Mouse (Mus musculus): ENCODE results near the gene Acss2. TPM values are rescaled to one million over a fixed set of nuclear protein-coding genes. Genes with fewer than 3 reads are reported as not detected.
"Not testable (repeated sequence)": the region's sequence is repeated elsewhere in the genome, so short reads cannot be mapped to it uniquely, and the experiment has no call there.

The Acss2 gene
- polyA plus RNA-seq, 1 experiment from 2014 or later, result 30.6 TPM

GRCm38 (mm10) chr2:155536292-155536691, 18.5 kb downstream of the Acss2 start:
- ATAC-seq (ENCODE audit: low read depth), result no peak
- Histone ChIP-seq H3K4me2 (ENCODE audit: low read depth, low read length) (no peak overlapping the region), H3K36me3 (ENCODE audit: control insufficient read depth, insufficient read depth, low read length) (no peaks in the 10 kb centered on the region), H3K9me3 (ENCODE audit: control insufficient read depth, low read length) (no peaks in the 10 kb centered on the region), H3K9ac (replicated peaks; ENCODE audit: low read depth, low read length) (no peak overlapping the region), H3K4me1 (ENCODE audit: control insufficient read depth, insufficient read depth, low read length) (no peaks in the 10 kb centered on the region), H3K4me3 (ENCODE audit: low read depth, low read length) (no peak overlapping the region), H3K27ac (ENCODE audit: low read depth, low read length) (no peak overlapping the region), H3K27me3 (ENCODE audit: control insufficient read depth, insufficient read depth, low read length) (no peaks in the 10 kb centered on the region)

DNA sequence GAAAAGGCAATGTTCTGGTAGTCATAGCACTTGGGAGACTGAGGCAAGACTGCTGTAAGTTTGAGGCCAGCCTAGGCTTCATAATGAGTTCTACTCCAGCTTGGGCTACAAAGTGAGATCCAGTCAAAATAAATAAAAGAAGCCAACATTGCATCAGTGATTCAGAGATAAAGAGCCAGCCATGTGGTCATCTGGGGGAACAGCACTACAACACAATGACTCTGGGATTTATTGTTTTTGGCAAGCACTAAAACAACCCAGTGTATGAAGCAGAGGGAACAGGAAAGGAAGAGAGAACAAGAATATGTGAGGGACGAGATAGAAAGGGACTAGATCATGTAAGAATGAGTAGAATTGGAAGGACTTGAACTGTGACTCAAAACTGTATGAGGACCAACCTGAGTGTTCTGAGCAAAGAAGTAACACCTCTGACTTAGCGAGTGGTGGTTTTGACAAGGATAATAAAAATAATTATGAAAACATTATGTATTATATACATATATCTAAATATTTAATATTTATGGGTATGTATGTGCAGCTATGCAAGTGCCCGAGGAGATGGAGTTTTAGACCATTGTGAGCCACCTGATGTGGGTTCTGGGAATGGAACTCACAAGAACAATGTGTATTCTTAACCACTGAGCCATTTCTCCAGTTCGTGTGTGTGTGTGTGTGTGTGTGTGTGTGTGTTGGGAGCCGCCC, 20.2 kb downstream of the Acss2 start:
- H3K4me3 ChIP-seq (ENCODE audit: low read depth, low read length), result no peak overlapping the region
- H3K27ac ChIP-seq (ENCODE audit: low read depth, low read length), result no peak overlapping the region
- H3K9me3 ChIP-seq (ENCODE audit: control insufficient read depth, low read length), result no peaks in the 10 kb centered on the region
- H3K27me3 ChIP-seq (ENCODE audit: control insufficient read depth, insufficient read depth, low read length), result no peaks in the 10 kb centered on the region
- whole genome bisulfite sequencing, result 73% methylated on average over 5 of the region's 5 CpGs
- no peak for ATAC-seq (ENCODE audit: low read depth)
- H3K36me3 ChIP-seq (ENCODE audit: control insufficient read depth, insufficient read depth, low read length), result no peaks in the 10 kb centered on the region
- no peak overlapping the region for H3K9ac ChIP-seq (replicated peaks; ENCODE audit: low read depth, low read length)
- no peaks in the 10 kb centered on the region for H3K4me1 ChIP-seq (ENCODE audit: control insufficient read depth, insufficient read depth, low read length)
- no peak overlapping the region for H3K4me2 ChIP-seq (ENCODE audit: low read depth, low read length)

GRCm38 (mm10) chr2:155538463-155539057, 20.8 kb downstream of the Acss2 start:
- not testable (repeated sequence) for H3K9ac ChIP-seq (replicated peaks; ENCODE audit: low read depth, low read length); H3K4me2 ChIP-seq (ENCODE audit: low read depth, low read length); H3K27ac ChIP-seq (ENCODE audit: low read depth, low read length); H3K4me3 ChIP-seq (ENCODE audit: low read depth, low read length); H3K36me3 ChIP-seq (ENCODE audit: control insufficient read depth, insufficient read depth, low read length); H3K27me3 ChIP-seq (ENCODE audit: control insufficient read depth, insufficient read depth, low read length); ATAC-seq (ENCODE audit: low read depth); H3K4me1 ChIP-seq (ENCODE audit: control insufficient read depth, insufficient read depth, low read length); H3K9me3 ChIP-seq (ENCODE audit: control insufficient read depth, low read length)
- 81% methylated on average over 13 of the region's 19 CpGs for WGBS

GRCm38 (mm10) chr2:155539696-155540095, 21.9 kb downstream of the Acss2 start:
- Histone ChIP-seq H3K27ac (ENCODE audit: low read depth, low read length) (no peak overlapping the region), H3K4me2 (ENCODE audit: low read depth, low read length) (no peak overlapping the region), H3K4me1 (ENCODE audit: control insufficient read depth, insufficient read depth, low read length) (no peaks in the 10 kb centered on the region), H3K4me3 (ENCODE audit: low read depth, low read length) (no peak overlapping the region), H3K36me3 (ENCODE audit: control insufficient read depth, insufficient read depth, low read length) (no peaks in the 10 kb centered on the region), H3K9me3 (ENCODE audit: control insufficient read depth, low read length) (no peaks in the 10 kb centered on the region), H3K27me3 (ENCODE audit: control insufficient read depth, insufficient read depth, low read length) (no peaks in the 10 kb centered on the region), H3K9ac (replicated peaks; ENCODE audit: low read depth, low read length) (no peak overlapping the region)
- no peak for ATAC-seq (ENCODE audit: low read depth)

DNA sequence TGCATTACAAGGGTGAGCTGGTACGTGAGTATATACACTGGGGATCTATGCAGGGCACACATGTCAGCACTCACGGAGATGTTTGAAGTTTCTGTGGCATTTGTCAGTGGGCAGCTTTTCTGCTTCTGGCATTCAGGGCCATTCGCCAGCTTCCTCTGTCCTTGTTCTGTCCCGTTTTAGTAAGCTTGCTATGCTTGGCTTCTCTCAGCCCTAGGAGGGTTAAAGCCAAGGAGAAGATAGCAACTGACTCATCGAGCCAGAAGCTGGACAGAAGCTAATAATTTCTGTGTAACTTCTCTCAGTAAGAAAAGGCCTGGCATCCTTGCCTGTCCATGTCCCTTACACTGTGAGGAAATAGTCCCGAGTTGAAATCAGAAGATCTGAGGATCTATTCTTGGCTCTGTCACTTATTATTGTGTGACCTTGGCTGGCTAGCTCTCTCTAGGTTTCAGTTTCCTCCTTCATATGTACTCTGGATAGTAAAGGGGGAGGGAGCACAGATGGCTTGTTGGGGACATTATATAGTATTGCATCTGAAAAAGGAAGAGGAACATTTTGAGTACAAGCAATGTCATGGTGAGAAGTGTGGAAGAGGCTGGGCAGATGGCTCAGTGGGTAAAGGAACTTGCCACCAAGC, 23.2 kb downstream of the Acss2 start:
- Histone ChIP-seq H3K4me3 (ENCODE audit: low read depth, low read length) (no peak overlapping the region), H3K9ac (replicated peaks; ENCODE audit: low read depth, low read length) (no peak overlapping the region), H3K9me3 (ENCODE audit: control insufficient read depth, low read length) (no peaks in the 10 kb centered on the region), H3K4me2 (ENCODE audit: low read depth, low read length) (no peak overlapping the region), H3K27me3 (ENCODE audit: control insufficient read depth, insufficient read depth, low read length) (no peaks in the 10 kb centered on the region), H3K4me1 (ENCODE audit: control insufficient read depth, insufficient read depth, low read length) (no peaks in the 10 kb centered on the region), H3K36me3 (ENCODE audit: control insufficient read depth, insufficient read depth, low read length) (no peaks in the 10 kb centered on the region), H3K27ac (ENCODE audit: low read depth, low read length) (no peak overlapping the region)
- 69% methylated on average over 6 of the region's 6 CpGs for WGBS
- no peak for ATAC-seq (ENCODE audit: low read depth)

DNA sequence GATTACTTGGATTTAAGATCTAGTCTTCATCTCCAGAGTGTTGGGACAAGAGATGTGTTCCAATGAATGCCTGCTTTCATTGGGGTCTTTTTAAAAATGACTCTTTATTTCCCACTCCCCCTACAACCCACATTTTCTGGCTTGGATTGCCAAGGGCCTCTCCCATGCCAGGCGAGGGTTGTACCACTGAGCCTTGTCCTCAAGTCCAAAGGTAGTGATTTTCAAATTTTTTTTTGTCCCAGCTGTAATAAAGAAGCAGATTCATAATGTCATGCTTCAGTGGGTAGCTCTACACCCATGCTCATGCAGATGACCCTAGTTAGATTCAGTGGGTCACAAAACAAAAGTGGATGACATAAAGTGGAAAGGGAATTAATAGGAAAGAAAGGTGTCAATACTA, 29.2 kb downstream of the Acss2 start:
- no peak overlapping the region for H3K4me3 ChIP-seq (ENCODE audit: low read depth, low read length)
- H3K9me3 ChIP-seq (ENCODE audit: control insufficient read depth, low read length), result no peaks in the 10 kb centered on the region
- no peak overlapping the region for H3K9ac ChIP-seq (replicated peaks; ENCODE audit: low read depth, low read length)
- H3K4me1 ChIP-seq (ENCODE audit: control insufficient read depth, insufficient read depth, low read length), result no peaks in the 10 kb centered on the region
- WGBS, result 63% methylated on average over 1 of the region's 1 CpGs
- H3K27ac ChIP-seq (ENCODE audit: low read depth, low read length), result no peak overlapping the region
- H3K4me2 ChIP-seq (ENCODE audit: low read depth, low read length), result no peak overlapping the region
- no peaks in the 10 kb centered on the region for H3K36me3 ChIP-seq (ENCODE audit: control insufficient read depth, insufficient read depth, low read length)
- no peaks in the 10 kb centered on the region for H3K27me3 ChIP-seq (ENCODE audit: control insufficient read depth, insufficient read depth, low read length)
- no peak for ATAC-seq (ENCODE audit: low read depth)

GRCm38 (mm10) chr2:155552336-155552735, 34.6 kb downstream of the Acss2 start:
- Histone ChIP-seq H3K9me3 (ENCODE audit: control insufficient read depth, low read length) (no peaks in the 10 kb centered on the region), H3K9ac (replicated peaks; ENCODE audit: low read depth, low read length) (no peak overlapping the region), H3K27me3 (ENCODE audit: control insufficient read depth, insufficient read depth, low read length) (no peaks in the 10 kb centered on the region), H3K4me2 (ENCODE audit: low read depth, low read length) (no peak overlapping the region), H3K27ac (ENCODE audit: low read depth, low read length) (no peak overlapping the region), H3K4me1 (ENCODE audit: control insufficient read depth, insufficient read depth, low read length) (no peaks in the 10 kb centered on the region), H3K36me3 (ENCODE audit: control insufficient read depth, insufficient read depth, low read length) (no peaks in the 10 kb centered on the region), H3K4me3 (ENCODE audit: low read depth, low read length) (no peak overlapping the region)
- no peak for ATAC-seq (ENCODE audit: low read depth)

DNA sequence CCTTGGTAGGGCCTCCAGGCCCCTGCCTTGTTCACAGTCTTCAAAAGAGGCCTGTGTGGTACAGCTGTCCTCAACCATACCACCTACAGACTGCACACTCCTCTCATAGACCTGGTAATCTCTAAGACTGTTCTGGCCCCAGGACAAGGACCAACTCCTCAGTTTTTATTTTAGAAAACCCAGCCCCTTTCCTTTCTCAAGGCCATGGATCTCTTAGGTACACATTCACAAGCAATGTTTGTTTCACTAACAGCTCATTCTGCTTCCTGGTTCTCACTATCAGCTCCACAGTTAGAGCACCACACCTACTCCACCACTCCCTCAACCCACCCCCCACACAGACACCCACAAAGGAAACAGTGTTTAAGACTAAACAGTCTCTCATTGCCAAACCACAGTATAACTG, 35.2 kb downstream of the Acss2 start:
- Histone ChIP-seq H3K4me2 (ENCODE audit: low read depth, low read length) (no peak overlapping the region), H3K27ac (ENCODE audit: low read depth, low read length) (no peak overlapping the region), H3K4me1 (ENCODE audit: control insufficient read depth, insufficient read depth, low read length) (no peaks in the 10 kb centered on the region), H3K36me3 (ENCODE audit: control insufficient read depth, insufficient read depth, low read length) (no peaks in the 10 kb centered on the region), H3K9me3 (ENCODE audit: control insufficient read depth, low read length) (no peaks in the 10 kb centered on the region), H3K9ac (replicated peaks; ENCODE audit: low read depth, low read length) (no peak overlapping the region), H3K27me3 (ENCODE audit: control insufficient read depth, insufficient read depth, low read length) (no peaks in the 10 kb centered on the region), H3K4me3 (ENCODE audit: low read depth, low read length) (no peak overlapping the region)
- no peak for ATAC-seq (ENCODE audit: low read depth)

- Histone ChIP-seq H3K4me2 (ENCODE audit: low read depth, low read length) (no peak overlapping the region), H3K36me3 (ENCODE audit: control insufficient read depth, insufficient read depth, low read length) (no peaks in the 10 kb centered on the region; the same call in 1 of the 2 replicates), H3K27me3 (ENCODE audit: control insufficient read depth, insufficient read depth, low read length) (no peaks in the 10 kb centered on the region), H3K27ac (ENCODE audit: low read depth, low read length) (no peak overlapping the region), H3K9ac (replicated peaks; ENCODE audit: low read depth, low read length) (no peak overlapping the region), H3K9me3 (ENCODE audit: control insufficient read depth, low read length) (no peaks in the 10 kb centered on the region), H3K4me1 (ENCODE audit: control insufficient read depth, insufficient read depth, low read length) (no peaks in the 10 kb centered on the region), H3K4me3 (ENCODE audit: low read depth, low read length) (no peak overlapping the region)
- ATAC-seq (ENCODE audit: low read depth), result no peak
- 83% methylated on average over 2 of the region's 2 CpGs for WGBS
Measured at GRCm38 (mm10) chr2:155554426-155554985, 36.8 kb downstream of the Acss2 start.

Measured in neural tube, embryonic 14.5 days (tissue).